Mouse (Mus musculus) CH12.LX (cell line): ENCODE data around the gene Erich4. TPM values are rescaled to one million over a fixed set of nuclear protein-coding genes. Genes with fewer than 3 reads are reported as not detected.

Experiments used
- DNase-seq: peaks from one replicate; pipeline ENCODE4 v3.0.0-alpha.2; 2013; ENCODE audit errors: extremely low read depth
- H3K27ac ChIP-seq: 2 replicates; pipeline ENCODE4 v1.5.1; 2012; ENCODE audit warnings: low read depth, mild to moderate bottlenecking, control low read depth, moderate library complexity; ENCODE audit not compliant: insufficient read depth
- H3K27me3 ChIP-seq: replicated peaks from 2 replicates; pipeline ENCODE3; 2012; ENCODE audit warnings: inconsistent platforms
- H3K36me3 ChIP-seq, 2 experiments: replicated peaks in 1 of 2; 2 replicates each; pipeline versions ENCODE3 to v1.6.1; 2012; ENCODE audit warnings: inconsistent platforms in 1 of 2, low read length in 1 of 2, mild to moderate bottlenecking in 1 of 2, mixed read lengths in 1 of 2, moderate library complexity in 1 of 2; ENCODE audit not compliant: control insufficient read depth in 1 of 2, insufficient read depth in 1 of 2
- H3K4me1 ChIP-seq, 2 experiments: 2 replicates each; pipeline ENCODE4 v1.6.1; 2012; ENCODE audit warnings: inconsistent platforms in 1 of 2, moderate library complexity in 1 of 2; ENCODE audit not compliant: insufficient read depth in 2 of 2, control insufficient read depth in 1 of 2
- H3K4me2 ChIP-seq: 2 replicates; pipeline ENCODE4 v1.6.1; 2012; ENCODE audit warnings: low read depth, mild to moderate bottlenecking, control low read depth; ENCODE audit not compliant: poor library complexity, insufficient read depth, severe bottlenecking
- H3K4me3 ChIP-seq, 3 experiments: fragments of 150-350 bp in 1 of 3; sonication (generic) in 1 of 3; replicated peaks in 1 of 3; 2 replicates each; pipeline versions ENCODE3 to v1.5.1; 2011 to 2012; ENCODE audit warnings: low read depth in 2 of 3, low read length in 2 of 3, mild to moderate bottlenecking in 2 of 3, moderate library complexity in 2 of 3, control low read depth in 1 of 3, improper control_type of control experiment in 1 of 3, inconsistent platforms in 1 of 3, mixed read lengths in 1 of 3; ENCODE audit not compliant: poor library complexity in 1 of 3
- H3K79me2 ChIP-seq: replicated peaks from 2 replicates; pipeline ENCODE4 v1.6.1; 2012; ENCODE audit warnings: mild to moderate bottlenecking, moderate library complexity; ENCODE audit not compliant: control insufficient read depth, poor library complexity, insufficient read depth, severe bottlenecking; ENCODE audit errors: extremely low read depth
- H3K9ac ChIP-seq: 2 replicates; pipeline ENCODE4 v1.6.1; 2012; ENCODE audit warnings: low read depth, mild to moderate bottlenecking, control low read depth, moderate library complexity; ENCODE audit not compliant: insufficient read depth
- H3K9me3 ChIP-seq: replicated peaks from 2 replicates; pipeline ENCODE3; 2012; ENCODE audit warnings: low read length, inconsistent platforms, mixed read lengths
- BHLHE40 ChIP-seq: IDR thresholded peaks from 2 replicates; pipeline ENCODE4 v1.6.1; 2011; ENCODE audit warnings: mild to moderate bottlenecking, low read depth, low read length, improper control_type of control experiment
- CHD1 ChIP-seq: IDR thresholded peaks from 2 replicates; pipeline ENCODE4 v1.6.1; 2012; ENCODE audit warnings: low read depth, low read length, improper control_type of control experiment, inconsistent platforms
- CHD2 ChIP-seq: IDR thresholded peaks from 2 replicates; pipeline ENCODE4 v1.6.1; 2011; ENCODE audit warnings: low read length, improper control_type of control experiment
- CTCF ChIP-seq, 2 experiments: IDR thresholded peaks in 1 of 2; conservative IDR thresholded peaks in 1 of 2; 2 replicates each; pipeline ENCODE4 v1.5.1; 2011 to 2012; ENCODE audit warnings: low read depth in 2 of 2, low read length in 2 of 2, improper control_type of control experiment in 1 of 2, inconsistent platforms in 1 of 2, mild to moderate bottlenecking in 1 of 2, moderate library complexity in 1 of 2
- ELF1 ChIP-seq: IDR thresholded peaks from 2 replicates; pipeline ENCODE4 v1.6.1; 2014; ENCODE audit warnings: low read depth, mild to moderate bottlenecking, inconsistent platforms, low read length, improper control_type of control experiment
- EP300 ChIP-seq: IDR thresholded peaks from 2 replicates; pipeline ENCODE4 v1.6.1; 2011; ENCODE audit warnings: low read length, improper control_type of control experiment
- IRF4 ChIP-seq: IDR thresholded peaks from 2 replicates; pipeline ENCODE4 v1.6.1; 2014; ENCODE audit warnings: low read depth, mild to moderate bottlenecking, inconsistent platforms, low read length, improper control_type of control experiment
- JUN ChIP-seq: IDR thresholded peaks from 2 replicates; pipeline ENCODE4 v1.6.1; 2011; ENCODE audit warnings: low read depth, mild to moderate bottlenecking, low read length, improper control_type of control experiment, moderate library complexity; ENCODE audit not compliant: insufficient read depth
- KAT2A ChIP-seq: IDR thresholded peaks from 2 replicates; pipeline ENCODE4 v1.6.1; 2012; ENCODE audit warnings: low read length, improper control_type of control experiment, inconsistent platforms; ENCODE audit not compliant: insufficient replicate concordance
- MAFK ChIP-seq: IDR thresholded peaks from 2 replicates; pipeline ENCODE4 v1.6.1; 2011; ENCODE audit warnings: low read length, improper control_type of control experiment; ENCODE audit not compliant: insufficient replicate concordance
- MAX ChIP-seq: IDR thresholded peaks from 2 replicates; pipeline ENCODE4 v1.6.1; 2011; ENCODE audit warnings: low read length, improper control_type of control experiment
- MAZ ChIP-seq: IDR thresholded peaks from 2 replicates; pipeline ENCODE4 v1.6.1; 2012; ENCODE audit warnings: low read depth, mild to moderate bottlenecking, inconsistent platforms, low read length, improper control_type of control experiment, moderate library complexity
- MEF2A ChIP-seq: IDR thresholded peaks from 2 replicates; pipeline ENCODE4 v1.6.1; 2014; ENCODE audit warnings: low read depth, mild to moderate bottlenecking, inconsistent platforms, low read length, improper control_type of control experiment, borderline replicate concordance
- MYC ChIP-seq: IDR thresholded peaks from 2 replicates; pipeline ENCODE4 v1.6.1; 2011; ENCODE audit warnings: low read depth, mild to moderate bottlenecking, improper control_type of control experiment, low read length
- NELFE ChIP-seq: IDR thresholded peaks from 2 replicates; pipeline ENCODE4 v1.6.1; 2011; ENCODE audit warnings: low read depth, low read length, improper control_type of control experiment
- NRF1 ChIP-seq: IDR thresholded peaks from 2 replicates; pipeline ENCODE4 v1.6.1; 2014; ENCODE audit warnings: low read depth, mild to moderate bottlenecking, inconsistent platforms, low read length, improper control_type of control experiment, moderate library complexity
- PAX5 ChIP-seq: IDR thresholded peaks from 2 replicates; pipeline ENCODE4 v1.6.1; 2012; ENCODE audit warnings: low read length, inconsistent platforms, mixed read lengths
- POLR2AphosphoS2 ChIP-seq: IDR thresholded peaks from 2 replicates; pipeline ENCODE4 v1.6.1; 2011; ENCODE audit warnings: low read depth, low read length, improper control_type of control experiment
- RAD21 ChIP-seq: IDR thresholded peaks from 2 replicates; pipeline ENCODE4 v1.6.1; 2011; ENCODE audit warnings: low read depth, mild to moderate bottlenecking, low read length, improper control_type of control experiment, moderate library complexity
- SMC3 ChIP-seq: IDR thresholded peaks from 2 replicates; pipeline ENCODE4 v1.6.1; 2011; ENCODE audit warnings: low read depth, low read length, improper control_type of control experiment
- TBP ChIP-seq: conservative IDR thresholded peaks from 2 replicates; pipeline ENCODE4 v1.6.1; 2011; ENCODE audit warnings: low read depth, low read length, improper control_type of control experiment
- TCF12 ChIP-seq: IDR thresholded peaks from 2 replicates; pipeline ENCODE4 v1.6.1; 2014; ENCODE audit warnings: low read depth, mild to moderate bottlenecking, inconsistent platforms, low read length, improper control_type of control experiment
- USF2 ChIP-seq: conservative IDR thresholded peaks from 2 replicates; pipeline ENCODE4 v1.6.1; 2011; ENCODE audit warnings: low read depth, low read length, improper control_type of control experiment
- ZC3H11A ChIP-seq: IDR thresholded peaks from 2 replicates; pipeline ENCODE4 v1.6.1; 2012; ENCODE audit warnings: low read depth, mild to moderate bottlenecking, inconsistent platforms, low read length, improper control_type of control experiment
- ZNF384 ChIP-seq: IDR thresholded peaks from 2 replicates; pipeline ENCODE4 v1.6.1; 2012; ENCODE audit warnings: low read depth, low read length, improper control_type of control experiment, inconsistent platforms
- dilution Hi-C: fragments of 300-500 bp; cut with MboI; formaldehyde crosslinking; loops from 2 replicates; pipeline ENCODE4 v1.14.3; 2020; ENCODE audit warnings: low sequenced_read_pairs; ENCODE audit not compliant: extremely low pct_unique_long_range_greater_than_20kb, extremely low pct_ligation_motif_present
- in situ Hi-C: fragments of 300-500 bp; cut with MboI; formaldehyde crosslinking; loops from 3 replicates; pipeline ENCODE4 v1.14.3; 2019; ENCODE audit warnings: low sequenced_read_pairs, low pct_ligation_motif_present, low pct_unique_long_range_greater_than_20kb, mixed read lengths
- polyA plus RNA-seq: library from polyadenylated mRNA; unstranded; fragments of >175 nt; gene quantifications from 2 replicates; pipeline ENCODE4 v1.2.1, GENCODE M21; 2012; ENCODE audit warnings: low read depth; ENCODE audit not compliant: insufficient read length
- total RNA-seq, 2 experiments: library from RNA; depleted of rRNA; stranded (reverse); fragments of 300-350 nt in 1 of 2; fragments of >200 nt in 1 of 2; gene quantifications; 2 replicates each; pipeline ENCODE4 v1.2.3; 2012 to 2014

Erich4 gene
- total and polyA plus RNA-seq, 3 experiments = not detected

- dilution Hi-C loops = no loop called here
- H3K27me3 ChIP-seq = no peaks in the 10 kb centered on the region
- no peaks in the 10 kb centered on the region for H3K9me3 ChIP-seq
- in situ Hi-C loops = no loop called here
- no peak overlapping the region for H3K27ac ChIP-seq
- H3K4me3 ChIP-seq = no peak overlapping the region
- H3K79me2 ChIP-seq = no peaks in the 10 kb centered on the region
- H3K4me2 ChIP-seq = no peak overlapping the region
- peaks cover 24 to 60% of the 10 kb centered on the region in 2 experiments for H3K36me3 ChIP-seq
- no peak overlapping the region for H3K9ac ChIP-seq
- no peak for DNase-seq
- TF ChIP-seq MAX (no peak), ZNF384 (no peak), MYC (no peak), EP300 (no peak), ZC3H11A (no peak), POLR2AphosphoS2 (no peak), MEF2A (no peak), IRF4 (no peak), CHD1 (no peak)
- H3K4me1 ChIP-seq = peaks cover 4 to 12% of the 10 kb centered on the region in 2 experiments
These were observed 8.2 kb upstream of the Erich4 start for GRCm38 (mm10) chr7:25623857-25624370.

GRCm38 (mm10) chr7:25620751-25621150, 5.1 kb upstream of the Erich4 start:
- H3K36me3 ChIP-seq = peaks cover 24 to 54% of the 10 kb centered on the region in 2 experiments
- H3K27ac ChIP-seq = no peak overlapping the region
- H3K4me2 ChIP-seq = no peak overlapping the region
- no peak overlapping the region for H3K4me3 ChIP-seq
- H3K79me2 ChIP-seq = no peaks in the 10 kb centered on the region
- no peak overlapping the region for H3K9ac ChIP-seq
- H3K27me3 ChIP-seq = peaks cover 7% of the 10 kb centered on the region
- in situ Hi-C loops = no loop called here
- no peak for TF ChIP-seq KAT2A
- no peak for TF ChIP-seq POLR2AphosphoS2
- TF ChIP-seq SMC3 = no peak
- TF ChIP-seq MAZ = no peak
- no peak for TF ChIP-seq MAFK
- TF ChIP-seq TCF12 = no peak
- TF ChIP-seq RAD21 = no peak
- TF ChIP-seq CHD2 = no peak
- no peak for TF ChIP-seq TBP
- no peak for TF ChIP-seq PAX5
- no peak for TF ChIP-seq BHLHE40
- TF ChIP-seq USF2 = no peak
- TF ChIP-seq CHD1 = no peak
- no peak for TF ChIP-seq JUN
- TF ChIP-seq EP300 = no peak
- TF ChIP-seq ELF1 = no peak
- TF ChIP-seq CTCF (conservative IDR thresholded peaks at IDR 0.05 in 1 of 2, IDR thresholded peaks at IDR 0.05 in 1 of 2; ENCODE audit: low read depth in 2 of 2, low read length in 2 of 2) = no peak
- no peak for TF ChIP-seq IRF4
- TF ChIP-seq NRF1 = no peak
- no peak for TF ChIP-seq NELFE
- TF ChIP-seq, all 38 proteins: peak for 0
- H3K4me1 ChIP-seq = peaks cover 4 to 13% of the 10 kb centered on the region in 2 experiments
- no peak for DNase-seq
- dilution Hi-C loops = no loop called here
- no peaks in the 10 kb centered on the region for H3K9me3 ChIP-seq
